Mouse (Mus musculus) brain, embryonic 14.5 days (tissue): Measurements from ENCODE around the gene Krtap15.

Experiments
- CTCF ChIP-seq: fragments of 200-500 bp; IDR thresholded peaks from 2 replicates; pipeline ENCODE4 v1.5.1; 2012; ENCODE audit warnings: inconsistent platforms, mild to moderate bottlenecking, moderate library complexity, borderline replicate concordance; ENCODE audit not compliant: insufficient read depth, insufficient read length; ENCODE audit errors: extremely low read depth
- POLR2A ChIP-seq: fragments of 200-500 bp; IDR thresholded peaks from 2 replicates; pipeline ENCODE4 v1.6.1; 2012; ENCODE audit warnings: mild to moderate bottlenecking, inconsistent platforms, borderline replicate concordance; ENCODE audit not compliant: poor library complexity, insufficient read depth, insufficient read length, severe bottlenecking; ENCODE audit errors: extremely low read depth

DNA sequence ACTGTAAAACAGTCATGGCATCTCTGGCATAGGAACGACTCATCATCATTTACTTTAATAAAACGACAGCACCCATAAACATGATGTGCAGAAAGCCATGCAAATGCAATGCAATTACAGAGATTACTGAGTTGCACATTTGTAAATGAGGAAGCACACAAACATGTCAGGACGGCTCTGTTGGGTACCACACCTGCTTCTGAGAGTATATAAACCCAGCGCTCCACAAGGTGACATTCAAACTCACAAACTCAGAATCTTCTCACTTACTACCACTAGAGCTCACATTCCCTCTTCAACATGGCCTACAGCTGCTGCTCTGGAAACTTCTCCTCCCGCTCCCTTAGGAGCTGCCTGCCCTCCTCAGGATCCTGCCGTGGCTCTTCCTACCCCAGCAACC lies 42.4 kb upstream of the Krtap15 start, which contains the start of gene Gm5965:
- TF ChIP-seq POLR2A (no peak), CTCF (no peak)
